Mouse (Mus musculus) MEL (cell line): Measurements from ENCODE around the gene Ppp1r7. TPM values are rescaled to one million over a fixed set of nuclear protein-coding genes. Genes with fewer than 3 reads are reported as not detected.

Experiments
- DNase-seq: peaks from one replicate; pipeline ENCODE4 v3.0.0; 2011; ENCODE audit warnings: low read depth, low spot score
- H3K27ac ChIP-seq: 2 replicates; pipeline ENCODE4 v1.5.1; 2012; ENCODE audit warnings: low read depth, mild to moderate bottlenecking, control low read depth, low read length, moderate library complexity; ENCODE audit not compliant: control insufficient read depth
- H3K27me3 ChIP-seq, 2 experiments: fragments of 150-350 bp in 1 of 2; sonication (generic) in 1 of 2; 2 replicates each; pipeline ENCODE4 v1.6.1; 2012; ENCODE audit warnings: low read length in 2 of 2, mild to moderate bottlenecking in 2 of 2, improper control_type of control experiment in 1 of 2, moderate library complexity in 1 of 2; ENCODE audit not compliant: insufficient read depth in 2 of 2, control insufficient read depth in 1 of 2
- H3K36me3 ChIP-seq, 2 experiments: 2 replicates each; pipeline ENCODE4 v1.6.1; 2012 to 2014; ENCODE audit warnings: low read length in 2 of 2, improper control_type of control experiment in 1 of 2, inconsistent platforms in 1 of 2, mild to moderate bottlenecking in 1 of 2; ENCODE audit not compliant: insufficient read depth in 2 of 2, control insufficient read depth in 1 of 2
- H3K4me1 ChIP-seq, 2 experiments: fragments of 150-350 bp in 1 of 2; sonication (generic) in 1 of 2; 2 replicates each; pipeline ENCODE4 v1.6.1; 2012; ENCODE audit warnings: low read length in 2 of 2, improper control_type of control experiment in 1 of 2, mild to moderate bottlenecking in 1 of 2; ENCODE audit not compliant: insufficient read depth in 2 of 2, control insufficient read depth in 1 of 2
- H3K4me3 ChIP-seq, 2 experiments: fragments of 150-350 bp in 1 of 2; sonication (generic) in 1 of 2; 2 replicates each; pipeline ENCODE4 v1.5.1; 2012; ENCODE audit warnings: low read depth in 2 of 2, low read length in 2 of 2, mild to moderate bottlenecking in 2 of 2, moderate library complexity in 2 of 2, control low read depth in 1 of 2, improper control_type of control experiment in 1 of 2; ENCODE audit not compliant: control insufficient read depth in 1 of 2, insufficient read depth in 1 of 2
- H3K79me2 ChIP-seq: 2 replicates; pipeline ENCODE4 v1.6.1; 2012; ENCODE audit warnings: mild to moderate bottlenecking, low read length, moderate library complexity; ENCODE audit not compliant: control insufficient read depth, poor library complexity, insufficient read depth
- H3K9ac ChIP-seq: 2 replicates; pipeline ENCODE4 v1.6.1; 2012; ENCODE audit warnings: low read depth, mild to moderate bottlenecking, control low read depth, low read length, moderate library complexity; ENCODE audit not compliant: control insufficient read depth, poor library complexity, severe bottlenecking
- H3K9me3 ChIP-seq: fragments of 150-350 bp; sonication (generic); replicated peaks from 2 replicates; pipeline ENCODE4 v1.6.1; 2012; ENCODE audit warnings: mild to moderate bottlenecking, low read length, improper control_type of control experiment, moderate library complexity; ENCODE audit not compliant: insufficient read depth
- ELF1 ChIP-seq: IDR thresholded peaks from 2 replicates; pipeline ENCODE4 v1.6.1; 2014; ENCODE audit warnings: low read depth, mild to moderate bottlenecking, inconsistent platforms, low read length, improper control_type of control experiment, moderate library complexity
- RCOR1 ChIP-seq: IDR thresholded peaks from 2 replicates; pipeline ENCODE4 v1.6.1; 2012; ENCODE audit warnings: low read depth, mild to moderate bottlenecking, inconsistent platforms, low read length, improper control_type of control experiment
- UBTF ChIP-seq: IDR thresholded peaks from 2 replicates; pipeline ENCODE4 v1.6.1; 2012; ENCODE audit warnings: low read depth, mild to moderate bottlenecking, inconsistent platforms, low read length, improper control_type of control experiment, moderate library complexity, borderline replicate concordance; ENCODE audit not compliant: insufficient read depth
- ZC3H11A ChIP-seq: IDR thresholded peaks from 2 replicates; pipeline ENCODE4 v1.6.1; 2012; ENCODE audit warnings: low read depth, mild to moderate bottlenecking, inconsistent platforms, low read length, improper control_type of control experiment
- ZMIZ1 ChIP-seq: IDR thresholded peaks from 2 replicates; pipeline ENCODE4 v1.6.1; 2012; ENCODE audit warnings: low read depth, mild to moderate bottlenecking, inconsistent platforms, low read length, improper control_type of control experiment, moderate library complexity
- polyA plus RNA-seq, 2 experiments: library from polyadenylated mRNA; stranded (reverse) in 1 of 2; unstranded in 1 of 2; fragments of >175 nt in 1 of 2; fragments of >200 nt in 1 of 2; gene quantifications; 2 replicates each; pipeline versions ENCODE4 v1.2.1 to v1.2.4; 2012; ENCODE audit warnings: low replicate concordance in 2 of 2, low read depth in 1 of 2; ENCODE audit not compliant: insufficient read length in 2 of 2, insufficient read depth in 1 of 2, missing spikeins in 1 of 2
- total RNA-seq: library from RNA; depleted of rRNA; stranded (reverse); fragments of 300-350 nt; gene quantifications from 2 replicates; pipeline ENCODE4 v1.2.3, GENCODE M21; 2012; rRNA removed

The Ppp1r7 gene
- total and polyA plus RNA-seq, 3 experiments: 36.6 to 131 (median 74.9) TPM

DNA sequence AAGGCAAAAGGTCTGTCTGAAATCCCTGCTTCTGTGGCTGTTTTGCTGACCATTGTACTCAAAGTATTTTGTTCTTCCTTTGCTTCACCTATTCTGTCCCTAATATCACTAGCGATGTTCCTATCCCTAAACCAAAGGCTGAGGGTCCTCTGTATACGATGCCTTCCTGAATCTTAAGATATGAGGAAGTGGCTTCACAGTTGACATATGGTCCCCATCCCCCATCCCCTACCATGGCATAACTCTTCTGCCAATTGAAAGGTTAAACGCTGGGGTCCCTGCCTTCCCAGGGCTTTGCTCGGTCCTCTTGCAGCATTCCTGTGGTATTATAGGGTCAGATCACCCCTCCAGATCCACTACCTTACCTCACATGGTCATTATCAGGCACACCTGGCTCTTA, 60.7 kb downstream of the Ppp1r7 start:
- peak; percentile 68 for DNase-seq
- TF ChIP-seq ELF1: peak; percentile 51; the same call in 1 of the 2 replicates
- TF ChIP-seq ZMIZ1: no peak
- no peak for TF ChIP-seq RCOR1
- TF ChIP-seq ZC3H11A: no peak
- TF ChIP-seq UBTF: no peak
- no peaks in the 10 kb centered on the region for H3K9me3 ChIP-seq
- H3K79me2 ChIP-seq: no peaks in the 10 kb centered on the region
- H3K27me3 ChIP-seq: no peaks in the 10 kb centered on the region
- H3K4me1 ChIP-seq: peaks cover 0 to 2% of the 10 kb centered on the region in 2 experiments; a peak in 1 of 4 replicates
- no peak overlapping the region for H3K9ac ChIP-seq
- peaks cover 0 to 7% of the 10 kb centered on the region in 2 experiments; a peak in 3 of 4 replicates for H3K36me3 ChIP-seq
- H3K27ac ChIP-seq: no peak overlapping the region
- no peak overlapping the region for H3K4me3 ChIP-seq

Other genes with a start within 250 kb of the Ppp1r7 start
- not detected in 2 replicates for gene Kif1a, start 240.9 kb upstream of the Ppp1r7 start, total RNA-seq
- gene Kif1a, start 240.9 kb upstream of the Ppp1r7 start, polyA plus RNA-seq: not detected
- gene Agxt, start 207.6 kb upstream of the Ppp1r7 start, total RNA-seq: not detected in 2 replicates
- not detected for gene Agxt, start 207.6 kb upstream of the Ppp1r7 start, polyA plus RNA-seq
- gene 2310007B03Rik, start 181.9 kb upstream of the Ppp1r7 start, total RNA-seq: not detected in 2 replicates
- gene 2310007B03Rik, start 181.9 kb upstream of the Ppp1r7 start, polyA plus RNA-seq: not detected
- not detected in 2 replicates for gene Crocc2, start 174.1 kb upstream of the Ppp1r7 start, total RNA-seq
- not detected for gene Crocc2, start 174.1 kb upstream of the Ppp1r7 start, polyA plus RNA-seq
- gene Sned1, start 107.0 kb upstream of the Ppp1r7 start, total RNA-seq: 0.07 and 0.12 TPM in 2 replicates
- under 1 TPM in 1 of 2 experiments, not detected in 1; 0.13 TPM for gene Sned1, start 107.0 kb upstream of the Ppp1r7 start, polyA plus RNA-seq
- gene Mterf4, start 36.9 kb upstream of the Ppp1r7 start, total RNA-seq: 29.8 and 34.6 TPM in 2 replicates
- 10 to 100 TPM in 1 of 2 experiments, not detected in 1; 33.9 TPM for gene Mterf4, start 36.9 kb upstream of the Ppp1r7 start, polyA plus RNA-seq
- 17.4 and 22.5 TPM in 2 replicates for gene Pask, start 628 bp downstream of the Ppp1r7 start, total RNA-seq
- 10 to 100 TPM in 1 of 2 experiments, not detected in 1; 19.0 TPM for gene Pask, start 628 bp downstream of the Ppp1r7 start, polyA plus RNA-seq
- not detected in 2 replicates for gene Ano7, start 31.1 kb downstream of the Ppp1r7 start, total RNA-seq
- gene Ano7, start 31.1 kb downstream of the Ppp1r7 start, polyA plus RNA-seq: under 1 TPM in 1 of 2 experiments, not detected in 1; 0.03 TPM
- 141 and 160 TPM in 2 replicates for gene Hdlbp, start 136.0 kb downstream of the Ppp1r7 start, total RNA-seq
- gene Hdlbp, start 136.0 kb downstream of the Ppp1r7 start, polyA plus RNA-seq: 1,000 to 10,000 TPM in 1 of 2 experiments, 100 to 1,000 TPM in 1; 271 to 1,954 TPM
- gene Farp2, start 169.2 kb downstream of the Ppp1r7 start, total RNA-seq: 10.8 and 12.0 TPM in 2 replicates
- gene Farp2, start 169.2 kb downstream of the Ppp1r7 start, polyA plus RNA-seq: 1 to 10 TPM in 1 of 2 experiments, not detected in 1; 9.7 TPM